ENCODE assay signal across 9 mouse cellular contexts in the genomic region with DNA sequence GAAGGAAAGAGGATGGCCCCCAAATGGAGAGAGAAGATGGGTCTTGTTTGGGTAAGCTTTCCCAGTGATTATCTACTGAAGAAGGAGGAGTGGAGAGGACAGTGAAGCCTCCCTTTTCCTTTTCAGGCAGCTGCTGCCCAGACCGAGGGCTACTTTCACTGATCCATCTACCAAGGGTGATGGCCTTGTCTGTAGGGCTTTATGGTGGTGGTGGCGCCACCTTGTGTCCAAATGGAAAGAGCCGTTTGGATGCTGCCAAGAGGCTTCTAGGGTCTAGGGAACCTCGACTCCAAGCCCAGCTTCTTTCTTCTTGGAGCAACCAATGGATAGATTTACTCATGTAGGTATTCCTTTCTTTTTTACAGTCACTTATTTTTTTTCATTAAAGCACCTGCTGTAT. TPM values are rescaled to one million over a fixed set of nuclear protein-coding genes. Genes with fewer than 3 reads are reported as not detected.
DNase-seq lines count a peak whose midpoint lies in the region; TF ChIP-seq lines count a peak whose summit lies in the region.
"Had no signal": no experiment of that assay in that cellular context is flagged by ENCODE, and none has a peak within 500 bp of the region (broad histone marks: within the 10 kb centered on the region; RNA-seq: fewer than 3 reads in every experiment).

No protein-coding gene starts in this region.

- H3K36me3 ChIP-seq in testis, adult 2 months (ENCODE audit: control insufficient read depth, insufficient read depth, low read length), result no peaks in the 10 kb centered on the region
- H3K36me3 ChIP-seq: heart, embryonic 13.5 days; midbrain, embryonic 12.5 days had no signal

- H3K4me3 ChIP-seq in testis, adult 2 months (ENCODE audit: control insufficient read depth, low read depth, low read length), result no peak overlapping the region
- H3K4me3 ChIP-seq: heart, embryonic 13.5 days; midbrain, embryonic 12.5 days had no signal

- no peak overlapping the region for H3K27ac ChIP-seq in testis, adult 2 months (ENCODE audit: control insufficient read depth, insufficient read depth, low read depth, low read length)
- H3K27ac ChIP-seq: heart, embryonic 13.5 days; midbrain, embryonic 12.5 days had no signal

- DNase-seq in testis, postnatal 14 days (ENCODE audit: low spot score), result no peak
- DNase-seq in adrenal gland, postnatal 10 days, result peak; percentile 77
- DNase-seq in cerebellum, postnatal 36 days, result peak; percentile 82 to 85
- DNase-seq in heart, postnatal 14 days, result peak; percentile 29 to 58
- DNase-seq in left cerebral cortex, postnatal 4 days, result peak; percentile 88
- peak; percentile 89 for DNase-seq in retina, postnatal 1 day

- peak; percentile 70; the same call in 1 of the 2 replicates for TF ChIP-seq CTCF in testis, adult 2 months (IDR thresholded peaks at IDR 0.05; ENCODE audit: control insufficient read depth, insufficient read depth, insufficient replicate concordance, low read depth, low read length)

- no peak for TF ChIP-seq POLR2A in testis, adult 2 months (IDR thresholded peaks at IDR 0.05; ENCODE audit: control insufficient read depth, low read depth, low read length)

- H3K4me1 ChIP-seq in testis, adult 2 months (ENCODE audit: control insufficient read depth, insufficient read depth, low read length), result no peaks in the 10 kb centered on the region
- H3K4me1 ChIP-seq: heart, embryonic 13.5 days; midbrain, embryonic 12.5 days had no signal

- H3K27me3 ChIP-seq in testis, adult 2 months (ENCODE audit: control insufficient read depth, insufficient read depth, low read length), result no peaks in the 10 kb centered on the region

- intact Hi-C loops in heart, postnatal 14 days (cut with DNase I), result loop anchor here (1.0 kb wide), 1 partner anchor 310 kb away; no protein-coding TSS in a partner anchor
- intact Hi-C loops in left cerebral cortex, postnatal 4 days (cut with DNase I), result loop anchor here (2.0 kb wide), 1 partner anchor 309 kb away; no protein-coding TSS in a partner anchor

RNA-seq across cellular contexts. Expression of a gene that starts 29.2 kb away (rescaled TPM):
- polyA plus RNA-seq in testis, adult 2 months (2012; rRNA removed), result 0.85 and 1.2 TPM in 2 replicates
- 1 to 10 TPM; 3.9 to 5.8 TPM for total RNA-seq in adrenal gland, postnatal 10 days (2021)
- under 1 TPM; 0.49 to 0.69 TPM for total RNA-seq in heart, postnatal 14 days (2021)
- total RNA-seq in left cerebral cortex, postnatal 4 days (2021), result 100 to 1,000 TPM; 204 to 209 TPM

RNA-seq across cellular contexts. Expression of a gene that starts 59.5 kb away (rescaled TPM):
- polyA plus RNA-seq in testis, adult 2 months (2012; rRNA removed), result 1.2 and 1.6 TPM in 2 replicates
- total RNA-seq in adrenal gland, postnatal 10 days (2021), result under 1 TPM; 0.30 TPM
- total RNA-seq in heart, postnatal 14 days (2021), result not detected
- total RNA-seq in left cerebral cortex, postnatal 4 days (2021), result 100 to 1,000 TPM; 131 to 148 TPM
- polyA plus RNA-seq: heart, embryonic 13.5 days had no signal

Comparison
In these comparisons a context has a peak if more than half of its experiments do, and no peak if none do; other contexts are left out.
1. RNA of a gene that starts 29.2 kb away (total RNA-seq): 204 to 209 TPM in left cerebral cortex, postnatal 4 days; 3.9 to 5.8 TPM in adrenal gland, postnatal 10 days and 0.49 to 0.69 TPM in heart, postnatal 14 days; every median in the first group is over 10 times any median in the second.
2. RNA of a gene that starts 59.5 kb away (total RNA-seq): 131 to 148 TPM in left cerebral cortex, postnatal 4 days; 0.30 TPM in adrenal gland, postnatal 10 days and not detected in heart, postnatal 14 days; every median in the first group is over 100 times any median in the second.